Mouse (Mus musculus): Measurements from ENCODE around the gene Cyp3a16. TPM values are rescaled to one million over a fixed set of nuclear protein-coding genes. Genes with fewer than 3 reads are reported as not detected.

The Cyp3a16 gene
- polyA plus RNA-seq, 1 experiment from 2014 or later: not detected

Other genes starting within 250 kb of the Cyp3a16 start
- gene Zfp655, start 238.0 kb downstream of the Cyp3a16 start, polyA plus RNA-seq (2014; fragmentation: Nextera tagmentation; extraction: Ambion mirVana): 40.1 and 42.0 TPM in 2 replicates
- gene Zscan25, start 189.2 kb downstream of the Cyp3a16 start, polyA plus RNA-seq (2014; fragmentation: Nextera tagmentation; extraction: Ambion mirVana): 0.54 and 1.1 TPM in 2 replicates
- not detected in 2 replicates for gene Cyp3a57, start 124.4 kb downstream of the Cyp3a16 start, polyA plus RNA-seq (2014; fragmentation: Nextera tagmentation; extraction: Ambion mirVana)
- not detected in 2 replicates for gene Cyp3a41b, start 115.0 kb upstream of the Cyp3a16 start, polyA plus RNA-seq (2014; fragmentation: Nextera tagmentation; extraction: Ambion mirVana)